Mouse (Mus musculus): ENCODE results near the gene Cdr2. TPM values are rescaled to one million over a fixed set of nuclear protein-coding genes. Genes with fewer than 3 reads are reported as not detected.
"Not testable (repeated sequence)": the region's sequence is repeated elsewhere in the genome, so short reads cannot be mapped to it uniquely, and the experiment has no call there.

The Cdr2 gene
- polyA plus RNA-seq, 1 experiment from 2014 or later = 16.0 TPM

DNA sequence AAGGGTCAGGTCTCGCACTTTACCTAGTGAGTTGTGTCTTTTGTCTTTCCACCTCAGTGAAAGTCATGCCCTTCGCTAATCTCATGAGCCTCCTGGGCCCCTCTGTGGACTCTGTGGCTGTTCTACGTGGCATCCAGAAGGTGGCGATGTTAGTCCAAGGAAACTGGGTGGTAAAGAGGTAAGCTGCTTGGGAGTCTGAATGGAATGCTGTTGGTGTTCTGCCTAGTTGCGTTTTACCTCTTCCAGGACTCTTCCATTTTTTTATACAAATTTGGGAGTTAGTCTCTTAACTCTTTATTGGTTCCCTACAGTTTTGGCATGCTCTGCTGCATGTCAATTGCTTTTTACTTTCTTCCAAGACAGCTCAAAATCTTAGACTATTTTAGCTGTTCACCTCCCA lies 47.4 kb downstream of the Cdr2 start:
- H3K36me3 ChIP-seq = peaks cover 95% of the 10 kb centered on the region
- H3K9ac ChIP-seq (replicated peaks) = no peak overlapping the region
- H3K4me3 ChIP-seq (replicated peaks) = no peak overlapping the region

DNA sequence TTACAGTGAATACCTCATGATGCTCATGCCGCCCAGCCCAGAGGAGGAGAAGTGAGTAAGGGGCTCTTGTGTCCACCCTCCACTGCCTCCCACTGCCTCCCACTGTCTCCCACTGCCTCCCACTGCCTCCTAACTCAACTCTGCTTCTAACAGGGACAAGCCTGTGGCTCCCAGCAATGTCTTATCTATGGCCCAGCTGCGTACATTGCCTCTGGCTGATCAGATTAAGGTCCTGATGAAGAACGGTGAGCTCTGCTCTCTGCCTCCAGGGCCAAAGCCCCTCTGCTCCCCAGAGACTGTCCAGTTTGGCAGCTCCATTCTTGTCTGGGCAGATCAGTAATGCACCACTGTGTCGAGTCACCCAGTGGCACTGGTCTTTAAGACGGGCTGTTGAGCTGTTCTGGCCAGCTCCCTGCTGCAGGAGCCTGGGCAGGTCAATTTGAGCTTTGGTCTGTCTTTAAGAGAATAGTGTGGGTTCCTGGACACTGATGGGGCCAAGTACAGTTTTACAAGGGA lies 48.4 kb downstream of the Cdr2 start:
- 92% methylated on average over 5 of the region's 5 CpGs for WGBS
- no peaks in the 10 kb centered on the region for H3K9me3 ChIP-seq
- no peaks in the 10 kb centered on the region for H3K27me3 ChIP-seq
- H3K36me3 ChIP-seq = peaks cover 95% of the 10 kb centered on the region
- ATAC-seq (ENCODE audit: insufficient number of reproducible peaks, insufficient read depth, low FRiP score, low TSS enrichment, low read depth) = no peak
- H3K27ac ChIP-seq = no peak overlapping the region
- H3K4me2 ChIP-seq = no peak overlapping the region
- no peak overlapping the region for H3K4me3 ChIP-seq (replicated peaks)
- no peak overlapping the region for H3K9ac ChIP-seq (replicated peaks)
- no peaks in the 10 kb centered on the region for H3K4me1 ChIP-seq (replicated peaks)

More for the DNA sequence above, 47.4 kb downstream of the Cdr2 start:
- Histone ChIP-seq H3K9me3 (no peaks in the 10 kb centered on the region), H3K27ac (no peak overlapping the region), H3K4me2 (no peak overlapping the region), H3K27me3 (no peaks in the 10 kb centered on the region), H3K4me1 (replicated peaks) (no peaks in the 10 kb centered on the region)
- no peak for ATAC-seq (ENCODE audit: insufficient number of reproducible peaks, insufficient read depth, low FRiP score, low TSS enrichment, low read depth)
- WGBS = 44% methylated on average over 5 of the region's 5 CpGs

DNA sequence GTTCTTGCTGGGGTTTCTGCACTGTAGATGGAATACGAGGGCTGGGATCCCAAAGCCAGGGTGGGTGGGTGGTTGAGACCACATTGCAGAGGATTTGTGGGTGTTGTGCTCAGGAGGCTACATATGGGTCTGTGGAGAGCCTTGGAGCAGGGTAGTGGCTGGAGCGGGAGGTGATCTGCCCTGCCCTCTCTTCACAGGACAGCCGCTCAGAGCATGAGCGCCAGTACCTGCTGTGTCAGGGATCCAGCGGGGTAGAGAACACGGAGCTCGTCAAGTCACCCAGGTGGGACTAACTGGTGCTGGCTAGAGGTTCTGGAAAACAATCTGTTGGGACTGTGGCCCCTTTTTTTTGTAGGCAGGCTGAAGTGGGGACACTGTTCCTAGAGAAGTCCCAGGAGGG lies 49.0 kb downstream of the Cdr2 start:
- Histone ChIP-seq H3K36me3 (peaks cover 95% of the 10 kb centered on the region), H3K4me3 (replicated peaks) (no peak overlapping the region), H3K9ac (replicated peaks) (no peak overlapping the region), H3K27ac (no peak overlapping the region), H3K4me2 (no peak overlapping the region), H3K27me3 (no peaks in the 10 kb centered on the region), H3K9me3 (no peaks in the 10 kb centered on the region), H3K4me1 (replicated peaks) (no peaks in the 10 kb centered on the region)
- 88% methylated on average over 7 of the region's 7 CpGs for WGBS
- ATAC-seq (ENCODE audit: insufficient number of reproducible peaks, insufficient read depth, low FRiP score, low TSS enrichment, low read depth) = no peak

DNA sequence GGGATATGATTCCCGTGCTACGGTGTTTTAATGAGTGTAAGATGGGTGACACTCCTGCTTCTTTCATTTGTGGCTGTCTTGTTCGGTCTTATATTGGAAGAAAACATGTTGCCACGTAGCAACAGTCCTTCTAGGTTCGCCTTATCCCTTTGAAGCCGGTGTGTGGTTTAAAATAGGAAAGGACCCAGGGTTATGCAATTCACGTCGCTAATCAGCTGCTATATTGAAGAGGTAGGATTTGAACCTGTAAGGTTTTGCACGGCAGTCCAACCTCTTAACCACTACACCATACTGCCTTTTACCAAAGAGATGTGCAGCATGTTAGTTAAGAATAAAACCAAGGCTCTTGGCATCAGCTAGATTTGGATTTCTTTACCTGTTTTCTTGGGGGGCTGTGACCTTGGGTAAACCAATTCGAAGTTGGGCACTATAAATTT lies 63.6 kb downstream of the Cdr2 start:
- ATAC-seq (ENCODE audit: insufficient number of reproducible peaks, insufficient read depth, low FRiP score, low TSS enrichment, low read depth) = peak; percentile 62; the same call in 1 of the 2 replicates
- H3K27ac ChIP-seq = no peak overlapping the region
- peaks cover 14% of the 10 kb centered on the region; the same call in 1 of the 2 replicates for H3K36me3 ChIP-seq
- H3K4me2 ChIP-seq = peak overlapping the region; percentile 74
- peak overlapping the region; percentile 99 for H3K4me3 ChIP-seq (replicated peaks)
- H3K9ac ChIP-seq (replicated peaks) = peak overlapping the region; percentile 90
- H3K27me3 ChIP-seq = no peaks in the 10 kb centered on the region
- WGBS = 6% methylated on average over 10 of the region's 10 CpGs
- no peaks in the 10 kb centered on the region for H3K9me3 ChIP-seq
- peaks cover 14% of the 10 kb centered on the region for H3K4me1 ChIP-seq (replicated peaks)

DNA sequence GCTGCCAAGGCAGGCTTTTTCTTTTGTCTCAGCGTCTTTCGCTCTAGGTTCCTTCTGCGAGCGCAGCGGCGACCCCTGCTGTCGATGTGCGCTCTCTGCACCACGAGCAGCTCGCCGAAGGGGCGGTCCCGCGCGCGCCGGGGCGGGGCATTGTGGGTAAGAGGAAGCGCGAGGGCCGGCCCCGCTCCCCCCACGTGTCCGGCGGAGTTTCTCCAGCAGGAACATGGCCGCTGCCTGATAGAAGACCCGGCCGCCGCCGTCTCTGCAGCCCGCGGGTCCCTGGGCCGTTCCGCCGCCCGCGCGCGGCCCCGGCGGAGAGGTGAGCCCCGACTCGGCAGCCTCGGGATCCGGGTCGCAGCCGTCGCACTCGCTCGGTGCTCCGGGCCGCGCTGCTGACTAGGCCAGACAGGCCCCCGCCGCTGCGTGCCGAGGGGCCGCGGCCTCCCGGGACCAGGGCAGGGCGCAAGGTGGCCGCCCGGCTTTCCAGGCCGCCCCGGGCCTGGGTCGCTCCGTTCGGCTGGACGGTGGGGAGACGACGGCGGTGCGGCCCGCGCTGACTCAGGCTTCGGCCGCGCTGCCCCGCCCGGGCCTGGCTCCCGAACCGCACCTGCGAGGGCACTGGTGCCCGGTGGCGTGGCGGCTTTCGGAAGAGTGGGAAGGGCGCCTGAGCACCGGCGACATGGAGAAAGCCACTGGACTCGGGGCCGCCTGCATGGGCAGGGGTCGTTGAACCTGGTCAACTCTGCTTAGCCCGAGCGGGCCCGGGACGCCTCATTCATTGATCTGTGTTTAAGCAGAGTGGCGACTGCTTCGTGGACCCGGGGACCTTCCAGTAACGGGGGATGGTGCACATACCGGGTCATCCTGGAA lies 64.3 kb downstream of the Cdr2 start, which contains the start of gene Polr3e:
TSS of gene Polr3e (plus strand) at position 153 of the 870 bp plus-strand sequence.
- Histone ChIP-seq H3K4me2 (peak within 1 kb of the TSS; percentile 74), H3K9ac (replicated peaks) (peak within 1 kb of the TSS; percentile 90), H3K27me3 (no peaks in the 10 kb centered on the region), H3K27ac (peak within 1 kb of the TSS; percentile 80), H3K4me1 (replicated peaks) (peaks cover 13% of the 10 kb centered on the region), H3K9me3 (no peaks in the 10 kb centered on the region), H3K4me3 (replicated peaks) (peak within 1 kb of the TSS; percentile 99), H3K36me3 (peaks cover 8% of the 10 kb centered on the region; the same call in 1 of the 2 replicates)
- ATAC-seq (ENCODE audit: insufficient number of reproducible peaks, insufficient read depth, low FRiP score, low TSS enrichment, low read depth) = peak; percentile 91
- WGBS = under 1% methylated on average over 91 of the region's 102 CpGs

DNA sequence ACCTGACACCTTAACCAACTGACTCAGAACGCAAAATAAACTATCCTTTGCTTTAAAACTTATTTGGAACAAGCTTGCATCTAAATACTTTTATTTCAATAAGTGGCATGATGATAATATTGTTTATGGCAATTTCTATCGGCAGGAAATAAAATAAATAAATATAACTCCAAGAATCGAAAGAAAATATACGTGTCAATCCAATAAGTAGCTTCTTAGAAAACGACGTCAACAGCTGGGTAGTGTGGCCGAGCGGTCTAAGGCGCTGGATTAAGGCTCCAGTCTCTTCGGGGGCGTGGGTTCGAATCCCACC lies 64.9 kb downstream of the Cdr2 start:
- Histone ChIP-seq H3K4me1 (replicated peaks) (peaks cover 7% of the 10 kb centered on the region), H3K9ac (replicated peaks) (no peak overlapping the region), H3K36me3 (peaks cover 5% of the 10 kb centered on the region; the same call in 1 of the 2 replicates), H3K4me2 (peak overlapping the region; percentile 32; the same call in 1 of the 2 replicates), H3K9me3 (no peaks in the 10 kb centered on the region), H3K27ac (no peak overlapping the region), H3K4me3 (replicated peaks) (peak overlapping the region; percentile 99), H3K27me3 (no peaks in the 10 kb centered on the region)
- 10% methylated on average over 12 of the region's 12 CpGs for WGBS
- peak; percentile 81 for ATAC-seq (ENCODE audit: insufficient number of reproducible peaks, insufficient read depth, low FRiP score, low TSS enrichment, low read depth)

DNA sequence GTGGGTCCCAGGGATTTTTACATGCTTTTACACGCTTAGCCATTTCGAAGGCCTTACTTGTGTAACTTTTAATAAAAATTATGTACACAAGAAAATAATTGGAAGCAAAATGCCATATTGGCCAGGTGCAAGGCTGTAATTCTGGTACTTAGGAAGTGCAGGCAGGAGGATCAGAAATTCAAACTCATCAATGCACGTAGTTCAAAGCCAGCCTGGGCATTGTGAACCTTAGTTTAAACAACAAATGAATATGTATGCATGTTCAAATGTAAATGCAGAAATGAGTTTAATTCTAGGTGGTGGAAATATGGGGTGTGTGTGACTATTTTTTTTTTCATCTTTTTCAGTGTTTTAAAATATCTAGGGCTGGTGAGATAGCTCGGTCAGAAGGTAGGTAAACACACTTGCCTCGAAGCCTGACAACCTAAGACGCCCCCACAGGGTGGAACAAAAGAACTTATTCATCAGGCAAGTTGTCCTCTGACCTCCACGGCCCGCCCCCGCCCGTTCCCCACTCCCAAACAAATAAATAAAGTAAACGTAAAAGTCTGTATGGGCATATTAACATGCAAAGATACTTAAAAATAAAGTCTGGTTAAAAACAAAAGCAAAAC lies 65.7 kb downstream of the Cdr2 start:
- no peak overlapping the region for H3K27ac ChIP-seq
- ATAC-seq (ENCODE audit: insufficient number of reproducible peaks, insufficient read depth, low FRiP score, low TSS enrichment, low read depth) = no peak

DNA sequence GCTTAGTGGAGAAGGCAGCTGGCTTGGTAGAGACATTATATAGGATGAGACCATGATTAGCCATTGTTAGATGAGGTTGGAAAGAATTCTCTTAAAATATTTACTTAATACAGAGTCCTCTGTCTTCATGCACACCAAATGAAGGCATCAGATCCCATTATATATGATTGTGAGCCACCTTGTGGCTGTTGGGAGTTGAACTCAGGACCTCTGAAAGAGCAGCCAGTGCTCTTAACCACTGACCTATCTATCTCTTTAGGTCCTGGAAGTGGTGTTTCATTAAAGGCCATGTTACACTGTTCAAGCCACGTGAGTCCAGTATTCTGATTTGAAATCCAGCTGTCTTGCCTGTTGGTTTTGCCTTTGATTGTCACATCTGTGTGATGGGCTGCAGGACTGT lies 68.8 kb downstream of the Cdr2 start:
- Histone ChIP-seq H3K4me2 (no peak overlapping the region), H3K27ac (no peak overlapping the region), H3K4me3 (replicated peaks) (no peak overlapping the region), H3K36me3 (no peaks in the 10 kb centered on the region), H3K9ac (replicated peaks) (no peak overlapping the region), H3K9me3 (no peaks in the 10 kb centered on the region), H3K4me1 (replicated peaks) (no peaks in the 10 kb centered on the region), H3K27me3 (no peaks in the 10 kb centered on the region)
- no peak for ATAC-seq (ENCODE audit: insufficient number of reproducible peaks, insufficient read depth, low FRiP score, low TSS enrichment, low read depth)
- 33% methylated on average over 1 of the region's 1 CpGs for WGBS

More for the DNA sequence above, 65.7 kb downstream of the Cdr2 start:
- Histone ChIP-seq H3K9ac (replicated peaks) (no peak overlapping the region), H3K4me1 (replicated peaks) (peaks cover 4% of the 10 kb centered on the region; the same call in 1 of the 2 replicates), H3K4me3 (replicated peaks) (no peak overlapping the region), H3K27me3 (no peaks in the 10 kb centered on the region), H3K4me2 (0 out of 2 replicates have a peak overlapping the region, but pooled peaks have one; percentile 32), H3K36me3 (peaks cover 5% of the 10 kb centered on the region; the same call in 1 of the 2 replicates), H3K9me3 (no peaks in the 10 kb centered on the region)
- 38% methylated on average over 11 of the region's 11 CpGs for WGBS

DNA sequence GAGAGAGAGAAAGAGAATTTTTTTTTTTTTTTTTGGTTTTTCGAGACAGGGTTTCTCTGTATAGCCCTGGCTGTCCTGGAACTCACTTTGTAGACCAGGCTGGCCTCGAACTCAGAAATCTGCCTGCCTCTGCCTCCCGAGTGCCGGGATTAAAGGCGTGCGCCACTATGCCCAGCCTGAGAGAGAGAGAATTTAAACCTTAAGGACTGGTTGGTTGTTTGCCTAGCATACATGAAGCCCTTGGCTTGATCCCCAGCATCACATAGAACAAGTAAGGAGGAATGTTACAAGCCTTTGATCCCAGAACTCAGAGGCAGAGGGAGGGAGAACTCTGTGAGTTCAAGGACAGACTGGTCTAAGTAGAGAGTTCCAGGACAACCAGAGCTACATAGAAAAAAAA lies 70.8 kb downstream of the Cdr2 start:
- ATAC-seq (ENCODE audit: insufficient number of reproducible peaks, insufficient read depth, low FRiP score, low TSS enrichment, low read depth); H3K27me3 ChIP-seq; H3K4me3 ChIP-seq (replicated peaks); H3K27ac ChIP-seq; H3K4me2 ChIP-seq; H3K36me3 ChIP-seq; H3K9me3 ChIP-seq; H3K9ac ChIP-seq (replicated peaks); H3K4me1 ChIP-seq (replicated peaks): not testable (repeated sequence)
- whole genome bisulfite sequencing = 81% methylated on average over 6 of the region's 6 CpGs

DNA sequence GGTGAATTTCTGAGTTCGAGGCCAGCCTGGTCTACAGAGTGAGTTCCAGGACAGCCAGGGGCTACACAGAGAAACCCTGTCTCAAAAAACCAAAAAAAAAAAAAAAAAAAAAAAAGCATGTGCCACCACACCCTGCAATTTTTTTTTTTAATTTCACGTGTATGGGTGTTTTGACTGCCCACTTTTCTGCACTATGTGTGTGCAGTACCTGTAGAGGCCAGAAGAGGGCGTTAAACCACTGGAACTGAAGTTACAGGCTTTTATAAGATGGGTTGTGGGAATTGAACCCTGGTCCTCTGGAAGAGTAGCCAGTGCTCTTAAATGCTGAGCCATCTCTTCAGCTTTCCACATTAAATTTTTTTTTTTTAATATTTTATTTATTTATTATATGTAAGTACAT lies 71.9 kb downstream of the Cdr2 start:
- H3K9ac ChIP-seq (replicated peaks); H3K27ac ChIP-seq; H3K4me3 ChIP-seq (replicated peaks); H3K27me3 ChIP-seq; H3K4me1 ChIP-seq (replicated peaks); ATAC-seq (ENCODE audit: insufficient number of reproducible peaks, insufficient read depth, low FRiP score, low TSS enrichment, low read depth); H3K36me3 ChIP-seq; H3K9me3 ChIP-seq; H3K4me2 ChIP-seq: not testable (repeated sequence)
- WGBS = 62% methylated on average over 3 of the region's 3 CpGs
